Mouse (Mus musculus) embryonic facial prominence, embryonic 11.5 days (tissue): ENCODE measurements around the gene Ctla4. TPM values are rescaled to one million over a fixed set of nuclear protein-coding genes. Genes with fewer than 3 reads are reported as not detected.

ENCODE experiments used
- ATAC-seq: fragments of 200-750 bp; cut with Nextera tagmentation; replicated peaks from 2 replicates; pipeline ENCODE4 v1.8.0; 2017; ENCODE audit warnings: low read depth; ENCODE audit not compliant: insufficient number of reproducible peaks, low FRiP score, low TSS enrichment
- DNase-seq: peaks from one replicate; pipeline ENCODE4 v3.0.0-alpha.2; 2015; ENCODE audit warnings: low spot score
- H3K27ac ChIP-seq: fragments of 300-500 bp; sonication (generic); replicated peaks from 2 replicates; pipeline ENCODE4 v1.5.1; 2014; ENCODE audit warnings: mild to moderate bottlenecking, low read depth, low read length, control low read depth
- H3K27me3 ChIP-seq: fragments of 300-500 bp; sonication (generic); 2 replicates; pipeline ENCODE4 v1.6.1; 2014; ENCODE audit warnings: mild to moderate bottlenecking, low read length, moderate library complexity, mixed read lengths; ENCODE audit not compliant: control insufficient read depth, insufficient read depth
- H3K36me3 ChIP-seq: fragments of 300-500 bp; sonication (generic); replicated peaks from 2 replicates; pipeline ENCODE4 v1.6.1; 2014; ENCODE audit warnings: low read depth, mild to moderate bottlenecking, low read length, moderate library complexity, mixed read lengths; ENCODE audit not compliant: control insufficient read depth, insufficient read depth
- H3K4me1 ChIP-seq: fragments of 300-500 bp; sonication (generic); 2 replicates; pipeline ENCODE4 v1.6.1; 2014; ENCODE audit warnings: low read length, mixed read lengths; ENCODE audit not compliant: control insufficient read depth, insufficient read depth
- H3K4me2 ChIP-seq: fragments of 300-500 bp; sonication (generic); 2 replicates; pipeline ENCODE4 v1.6.1; 2014; ENCODE audit warnings: low read depth, mild to moderate bottlenecking, control low read depth, low read length, moderate library complexity
- H3K4me3 ChIP-seq: fragments of 300-500 bp; sonication (generic); 2 replicates; pipeline ENCODE4 v1.5.1; 2014; ENCODE audit warnings: low read depth, low read length, control low read depth
- H3K9ac ChIP-seq: fragments of 300-500 bp; sonication (generic); replicated peaks from 2 replicates; pipeline ENCODE4 v1.6.1; 2014; ENCODE audit warnings: mild to moderate bottlenecking, control low read depth, low read length
- H3K9me3 ChIP-seq: fragments of 300-500 bp; sonication (generic); replicated peaks from 2 replicates; pipeline ENCODE4 v1.6.1; 2016; ENCODE audit warnings: mild to moderate bottlenecking, low read length, inconsistent platforms, mixed read lengths; ENCODE audit not compliant: control insufficient read depth
- WGBS: fragments of 180-500 bp; shearing (Covaris S2); extraction: QIAGEN DNeasy Blood & Tissue Kit; methylation state at CpG from one replicate; pipeline ENCODE4 v1.1.7; 2014; 5-methylcytosine and 5-hydroxymethylcytosine counted together
- polyA plus RNA-seq: library from polyadenylated mRNA; unstranded; fragments of >200 nt; fragmentation: Nextera tagmentation; extraction: Ambion mirVana; gene quantifications from 2 replicates; pipeline ENCODE4 v1.2.1, GENCODE M21; 2014

Gene Ctla4
- polyA plus RNA-seq: not detected in 2 replicates

- Histone ChIP-seq H3K27me3 (no peaks in the 10 kb centered on the region), H3K9ac (no peak within 1 kb of the TSS), H3K4me1 (no peaks in the 10 kb centered on the region), H3K4me3 (no peak within 1 kb of the TSS), H3K36me3 (no peaks in the 10 kb centered on the region), H3K27ac (no peak within 1 kb of the TSS), H3K9me3 (no peaks in the 10 kb centered on the region), H3K4me2 (no peak within 1 kb of the TSS)
- WGBS: 83% methylated on average over 7 of the region's 7 CpGs
- ATAC-seq (no peak), DNase-seq (no peak)
Measured at GRCm38 (mm10) chr1:60886981-60887380, at the start of gene Ctla4. Ctla4 (plus strand) TSS chr1:60887000.

GRCm38 (mm10) chr1:60839161-60839560, 47.6 kb upstream of the Ctla4 start:
- H3K36me3 ChIP-seq: no peaks in the 10 kb centered on the region
- H3K9ac ChIP-seq: no peak overlapping the region
- no peaks in the 10 kb centered on the region for H3K4me1 ChIP-seq
- 84% methylated on average over 1 of the region's 1 CpGs for WGBS
- H3K4me3 ChIP-seq: no peak overlapping the region
- no peak for ATAC-seq
- no peaks in the 10 kb centered on the region for H3K27me3 ChIP-seq
- H3K27ac ChIP-seq: no peak overlapping the region
- no peak overlapping the region for H3K4me2 ChIP-seq
- DNase-seq: no peak
- H3K9me3 ChIP-seq: no peaks in the 10 kb centered on the region

GRCm38 (mm10) chr1:60845318-60846060, 41.3 kb upstream of the Ctla4 start:
- Histone ChIP-seq H3K36me3 (no peaks in the 10 kb centered on the region), H3K4me2 (no peak overlapping the region), H3K4me1 (no peaks in the 10 kb centered on the region), H3K4me3 (no peak overlapping the region), H3K9ac (no peak overlapping the region), H3K27me3 (no peaks in the 10 kb centered on the region), H3K27ac (no peak overlapping the region), H3K9me3 (no peaks in the 10 kb centered on the region)
- ATAC-seq (no peak), DNase-seq (no peak)
- WGBS: 88% methylated on average over 6 of the region's 7 CpGs

GRCm38 (mm10) chr1:60846616-60847275, 40.1 kb upstream of the Ctla4 start:
- no peak for DNase-seq
- no peak overlapping the region for H3K4me2 ChIP-seq
- no peaks in the 10 kb centered on the region for H3K4me1 ChIP-seq
- H3K27ac ChIP-seq: no peak overlapping the region
- 81% methylated on average over 4 of the region's 4 CpGs for WGBS
- no peaks in the 10 kb centered on the region for H3K27me3 ChIP-seq
- no peak for ATAC-seq
- no peak overlapping the region for H3K4me3 ChIP-seq
- H3K9ac ChIP-seq: no peak overlapping the region
- no peaks in the 10 kb centered on the region for H3K9me3 ChIP-seq
- H3K36me3 ChIP-seq: no peaks in the 10 kb centered on the region

GRCm38 (mm10) chr1:60849112-60849511, 37.7 kb upstream of the Ctla4 start:
- no peak for ATAC-seq
- H3K27ac ChIP-seq: no peak overlapping the region
- no peak overlapping the region for H3K4me3 ChIP-seq
- WGBS: 92% methylated on average over 2 of the region's 2 CpGs
- no peak overlapping the region for H3K9ac ChIP-seq
- DNase-seq: no peak
- no peaks in the 10 kb centered on the region for H3K9me3 ChIP-seq
- no peaks in the 10 kb centered on the region for H3K36me3 ChIP-seq
- no peaks in the 10 kb centered on the region for H3K4me1 ChIP-seq
- no peaks in the 10 kb centered on the region for H3K27me3 ChIP-seq
- no peak overlapping the region for H3K4me2 ChIP-seq

GRCm38 (mm10) chr1:60849816-60850215, 37.0 kb upstream of the Ctla4 start:
- no peak for ATAC-seq
- H3K27me3 ChIP-seq: no peaks in the 10 kb centered on the region
- H3K9me3 ChIP-seq: no peaks in the 10 kb centered on the region
- no peak for DNase-seq
- no peaks in the 10 kb centered on the region for H3K4me1 ChIP-seq
- no peak overlapping the region for H3K4me2 ChIP-seq
- H3K9ac ChIP-seq: no peak overlapping the region
- H3K27ac ChIP-seq: no peak overlapping the region
- H3K36me3 ChIP-seq: no peaks in the 10 kb centered on the region
- no peak overlapping the region for H3K4me3 ChIP-seq
- 91% methylated on average over 4 of the region's 4 CpGs for WGBS

GRCm38 (mm10) chr1:60851041-60851781, 35.6 kb upstream of the Ctla4 start:
- Histone ChIP-seq H3K4me2 (no peak overlapping the region), H3K27me3 (no peaks in the 10 kb centered on the region), H3K27ac (no peak overlapping the region), H3K9ac (no peak overlapping the region), H3K4me1 (no peaks in the 10 kb centered on the region), H3K36me3 (no peaks in the 10 kb centered on the region), H3K4me3 (no peak overlapping the region), H3K9me3 (no peaks in the 10 kb centered on the region)
- DNase-seq (peak; percentile 20), ATAC-seq (peak; percentile 67)
- WGBS: 46% methylated on average over 8 of the region's 8 CpGs
